Mouse (Mus musculus) gastrocnemius, adult 18-20 months (tissue): ENCODE data around the gene Fbxw2. TPM values are rescaled to one million over a fixed set of nuclear protein-coding genes. Genes with fewer than 3 reads are reported as not detected.
"Not testable (repeated sequence)": the region's sequence is repeated elsewhere in the genome, so short reads cannot be mapped to it uniquely, and the experiment has no call there.

Experiments used
- DNase-seq: peaks from one replicate; pipeline ENCODE4 v3.0.0; 2021; ENCODE audit warnings: low spot score
- total RNA-seq, 2 experiments: library from RNA; stranded (reverse); gene quantifications; 2 replicates each; pipeline ENCODE4 v1.2.3; 2021

Gene Fbxw2
- total RNA-seq, 2 experiments from 2014 or later = 48.0 to 50.7 TPM

- DNase-seq = not testable (repeated sequence)
These were observed 10.2 kb downstream of the Fbxw2 start for GRCm38 (mm10) chr2:34815893-34816292.

- no peak for DNase-seq
These were observed 13.4 kb downstream of the Fbxw2 start for GRCm38 (mm10) chr2:34812706-34813105.

GRCm38 (mm10) chr2:34810775-34811174, 15.3 kb downstream of the Fbxw2 start:
- no peak for DNase-seq

GRCm38 (mm10) chr2:34809568-34809967, 16.5 kb downstream of the Fbxw2 start:
- DNase-seq = no peak

- DNase-seq = no peak
These were observed 18.1 kb downstream of the Fbxw2 start for GRCm38 (mm10) chr2:34808057-34808456.

- no peak for DNase-seq
These were observed 20.7 kb downstream of the Fbxw2 start for GRCm38 (mm10) chr2:34805364-34805950.

- DNase-seq = no peak
These were observed 21.3 kb downstream of the Fbxw2 start for GRCm38 (mm10) chr2:34804815-34805214.

- no peak for DNase-seq
These were observed 21.9 kb downstream of the Fbxw2 start for GRCm38 (mm10) chr2:34804172-34804571.

GRCm38 (mm10) chr2:34803746-34804145, 22.4 kb downstream of the Fbxw2 start:
- DNase-seq = no peak

GRCm38 (mm10) chr2:34802565-34803245, 23.4 kb downstream of the Fbxw2 start:
- peak; percentile 22 for DNase-seq

GRCm38 (mm10) chr2:34801516-34802482, 24.3 kb downstream of the Fbxw2 start:
- DNase-seq = peak; percentile 98

GRCm38 (mm10) chr2:34800371-34800770, 25.7 kb downstream of the Fbxw2 start:
- no peak for DNase-seq

GRCm38 (mm10) chr2:34799357-34800256, 26.5 kb downstream of the Fbxw2 start, which contains the start of gene Rabepk:
Rabepk (minus strand) TSS chr2:34799912.
- peak; percentile 81 for DNase-seq

- DNase-seq = no peak
These were observed 30.7 kb downstream of the Fbxw2 start for GRCm38 (mm10) chr2:34795426-34795825.

- DNase-seq = no peak
These were observed 31.6 kb downstream of the Fbxw2 start for GRCm38 (mm10) chr2:34794511-34794910.

GRCm38 (mm10) chr2:34792543-34792942, 33.6 kb downstream of the Fbxw2 start:
- not testable (repeated sequence) for DNase-seq

GRCm38 (mm10) chr2:34790282-34790681, 35.8 kb downstream of the Fbxw2 start:
- DNase-seq = no peak

- DNase-seq = peak; percentile 54
These were observed 42.0 kb downstream of the Fbxw2 start for GRCm38 (mm10) chr2:34784085-34784484.

- no peak for DNase-seq
These were observed 42.8 kb downstream of the Fbxw2 start for GRCm38 (mm10) chr2:34783064-34784020.
